Mouse (Mus musculus): Measurements from ENCODE around the gene Cul9. TPM values are rescaled to one million over a fixed set of nuclear protein-coding genes. Genes with fewer than 3 reads are reported as not detected.

Gene Cul9
- total RNA-seq (2014; rRNA removed) (31.9 and 44.4 TPM in 2 replicates), polyA plus RNA-seq (2015; fragmentation: Nextera tagmentation; extraction: Ambion mirVana) (9.7 and 13.7 TPM in 2 replicates)

DNA sequence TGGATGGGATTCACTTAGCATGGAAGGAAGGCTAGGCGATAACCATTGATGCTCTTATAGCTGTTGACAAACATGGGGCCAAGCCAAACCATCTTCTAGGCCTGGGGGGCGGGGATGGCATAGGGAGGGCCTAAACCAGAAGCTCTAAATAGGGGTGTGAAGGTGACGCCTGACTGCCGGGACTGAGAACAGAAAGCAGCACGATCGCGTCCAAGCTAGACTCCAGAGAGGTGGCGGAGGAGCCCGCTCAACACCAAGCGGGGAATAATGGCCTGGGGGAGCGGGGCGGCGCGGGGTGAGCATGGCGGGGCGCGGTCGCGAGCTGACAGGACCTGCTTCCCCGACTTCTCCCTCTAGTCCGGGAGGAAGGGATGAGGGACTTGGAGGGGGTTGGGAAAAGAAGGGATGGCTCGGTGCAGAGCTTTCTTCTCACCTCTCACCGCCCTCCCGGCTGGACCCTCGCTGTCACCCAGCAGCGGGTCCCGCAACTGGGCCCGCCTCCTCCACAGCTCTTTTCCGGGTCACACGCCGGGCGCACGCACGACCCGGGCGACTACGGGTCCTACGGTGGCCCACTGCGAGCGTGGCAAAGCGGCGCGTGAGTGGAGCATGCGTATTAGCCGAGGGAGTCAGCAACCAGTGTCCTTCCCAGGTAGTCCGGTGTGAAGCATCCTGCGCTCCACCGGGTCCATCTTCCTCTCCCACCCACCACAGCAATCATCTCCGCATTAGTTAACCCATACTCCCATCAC, at the start of gene Cul9:
Gene Cul9 (minus strand): TSS at position 576 of the 752 bp plus-strand sequence.
- 2% methylated on average over 49 of the region's 49 CpGs for WGBS
- ATAC-seq, result peak; percentile 96
- no peak for TF ChIP-seq CTCF (IDR thresholded peaks at IDR 0.05; ENCODE audit: low read depth)
- no peaks in the 10 kb centered on the region for H3K9me3 ChIP-seq (ENCODE audit: low read length)
- peaks cover 42% of the 10 kb centered on the region for H3K36me3 ChIP-seq (ENCODE audit: insufficient read depth)
- no peaks in the 10 kb centered on the region; the same call in 1 of the 2 replicates for H3K4me1 ChIP-seq (ENCODE audit: insufficient read depth)
- peak within 1 kb of the TSS; percentile 90 for H3K9ac ChIP-seq
- 0 out of 2 replicates have a peak within 1 kb of the TSS, but pooled peaks have one; percentile 57 for H3K27ac ChIP-seq (ENCODE audit: low read depth, low read length)
- no peaks in the 10 kb centered on the region for H3K27me3 ChIP-seq (ENCODE audit: insufficient read depth, low read length)
- DNase-seq, result peak; percentile 89
- H3K4me2 ChIP-seq (ENCODE audit: low read depth), result peak within 1 kb of the TSS; percentile 73
- H3K4me3 ChIP-seq (ENCODE audit: low read depth, low read length), result peak within 1 kb of the TSS; percentile 57

DNA sequence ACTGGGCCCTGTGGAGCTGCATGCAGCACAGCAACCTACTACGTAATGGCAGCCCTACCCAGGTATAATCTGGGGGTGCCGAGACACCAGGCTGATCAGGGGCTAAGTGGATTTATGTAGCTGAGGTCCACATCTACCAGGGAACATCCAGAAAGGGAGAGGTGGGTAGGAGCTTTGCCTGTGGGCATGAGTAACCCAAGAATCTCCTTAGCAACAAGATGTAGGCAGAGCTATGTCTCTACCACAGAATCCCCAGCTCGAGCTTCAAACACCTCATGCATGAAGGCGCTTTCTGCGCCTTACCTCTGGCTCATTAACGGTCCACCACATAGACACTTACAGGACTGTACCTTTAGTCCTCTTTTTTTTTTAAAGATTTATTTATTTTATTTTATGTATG, 49.1 kb upstream of the Cul9 start:
- no peak overlapping the region for H3K27ac ChIP-seq (ENCODE audit: low read depth, low read length)

DNA sequence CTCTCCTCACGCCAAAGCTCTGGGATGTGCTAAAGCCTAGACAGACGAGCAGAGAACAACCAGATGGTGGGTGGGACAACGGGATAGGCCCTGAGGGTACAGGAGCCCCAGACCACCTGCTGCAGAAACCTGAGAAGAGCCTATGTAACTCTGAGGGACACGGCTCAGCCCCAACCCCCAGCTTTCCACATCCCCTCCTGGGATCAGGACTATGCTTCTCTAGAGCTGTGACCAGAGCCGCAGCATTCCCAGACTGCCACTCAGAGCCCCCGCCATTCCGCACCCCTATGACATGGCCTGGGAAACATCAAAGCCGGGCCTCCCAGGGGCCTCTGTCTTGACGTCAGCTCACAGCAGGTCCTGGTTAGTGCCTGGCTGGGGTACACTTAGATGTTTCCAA, 48.4 kb upstream of the Cul9 start:
- no peak for ATAC-seq
- Histone ChIP-seq H3K9me3 (ENCODE audit: low read length) (no peaks in the 10 kb centered on the region), H3K4me2 (ENCODE audit: low read depth) (no peak overlapping the region), H3K27me3 (ENCODE audit: insufficient read depth, low read length) (no peaks in the 10 kb centered on the region), H3K27ac (ENCODE audit: low read depth, low read length) (no peak overlapping the region), H3K36me3 (ENCODE audit: insufficient read depth) (peaks cover 12% of the 10 kb centered on the region; the same call in 1 of the 2 replicates), H3K4me1 (ENCODE audit: insufficient read depth) (no peaks in the 10 kb centered on the region), H3K4me3 (ENCODE audit: low read depth, low read length) (no peak overlapping the region), H3K9ac (no peak overlapping the region)
- no peak for DNase-seq
- WGBS, result 53% methylated on average over 9 of the region's 9 CpGs
- no peak for TF ChIP-seq CTCF (IDR thresholded peaks at IDR 0.05; ENCODE audit: low read depth)

More for the DNA sequence above, 49.1 kb upstream of the Cul9 start:
- 82% methylated on average over 6 of the region's 6 CpGs for WGBS
- DNase-seq, result no peak
- no peak for TF ChIP-seq CTCF (IDR thresholded peaks at IDR 0.05; ENCODE audit: low read depth)
- Histone ChIP-seq H3K4me2 (ENCODE audit: low read depth) (no peak overlapping the region), H3K36me3 (ENCODE audit: insufficient read depth) (peaks cover 4% of the 10 kb centered on the region; the same call in 1 of the 2 replicates), H3K4me3 (ENCODE audit: low read depth, low read length) (no peak overlapping the region), H3K9ac (no peak overlapping the region), H3K9me3 (ENCODE audit: low read length) (no peaks in the 10 kb centered on the region), H3K27me3 (ENCODE audit: insufficient read depth, low read length) (no peaks in the 10 kb centered on the region), H3K4me1 (ENCODE audit: insufficient read depth) (no peaks in the 10 kb centered on the region)
- ATAC-seq, result no peak

DNA sequence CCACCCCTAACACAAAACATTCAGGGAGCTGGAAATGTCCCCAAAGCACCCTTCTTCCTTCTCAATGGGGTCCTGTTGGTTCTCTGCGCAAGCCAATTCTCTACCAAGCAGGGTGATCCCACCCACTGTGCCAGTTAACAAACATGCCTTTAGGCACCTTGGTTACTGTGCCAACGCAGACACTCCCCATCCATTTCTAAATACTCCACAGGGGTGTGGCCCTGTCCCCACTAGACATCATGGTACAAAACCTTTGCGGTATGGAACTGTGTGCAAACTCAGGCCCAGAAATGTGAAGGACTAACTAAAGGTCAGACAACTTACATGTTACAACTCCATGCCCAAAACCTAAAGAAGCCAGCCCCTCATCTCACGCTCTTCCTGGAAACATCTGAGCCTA, 46.9 kb upstream of the Cul9 start:
- no peak for TF ChIP-seq CTCF (IDR thresholded peaks at IDR 0.05; ENCODE audit: low read depth)
- Histone ChIP-seq H3K9ac (no peak overlapping the region), H3K27ac (ENCODE audit: low read depth, low read length) (no peak overlapping the region)

DNA sequence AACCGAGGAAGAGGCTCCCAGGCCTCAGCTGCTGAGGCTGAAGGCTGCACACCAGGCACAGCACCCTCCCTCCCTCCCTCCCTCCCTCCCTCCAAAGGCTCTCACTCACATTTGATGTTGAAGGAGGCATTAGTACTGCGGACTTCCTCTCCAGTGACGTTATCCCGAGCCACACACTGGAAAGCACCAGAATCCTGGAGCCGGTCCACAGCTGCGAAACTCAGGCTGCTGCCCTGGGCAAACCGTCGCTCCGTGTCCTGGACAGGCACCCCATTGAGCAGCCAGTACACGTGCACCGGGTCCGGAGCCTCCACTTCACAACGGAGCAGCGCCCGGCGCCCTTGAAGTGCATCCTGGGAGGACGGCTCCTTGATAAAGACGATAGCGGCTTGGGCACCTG, 45.2 kb upstream of the Cul9 start:
- DNase-seq (no peak), ATAC-seq (peak; percentile 38; the same call in 1 of the 2 replicates)
- Histone ChIP-seq H3K4me1 (ENCODE audit: insufficient read depth) (no peaks in the 10 kb centered on the region), H3K4me3 (ENCODE audit: low read depth, low read length) (no peak overlapping the region), H3K27ac (ENCODE audit: low read depth, low read length) (no peak overlapping the region), H3K36me3 (ENCODE audit: insufficient read depth) (peaks cover 31% of the 10 kb centered on the region; the same call in 1 of the 2 replicates), H3K4me2 (ENCODE audit: low read depth) (no peak overlapping the region), H3K9ac (no peak overlapping the region), H3K27me3 (ENCODE audit: insufficient read depth, low read length) (no peaks in the 10 kb centered on the region), H3K9me3 (ENCODE audit: low read length) (no peaks in the 10 kb centered on the region)
- no peak for TF ChIP-seq CTCF (IDR thresholded peaks at IDR 0.05; ENCODE audit: low read depth)
- WGBS, result 78% methylated on average over 19 of the region's 19 CpGs

More for the DNA sequence above, 46.9 kb upstream of the Cul9 start:
- peaks cover 19% of the 10 kb centered on the region; the same call in 1 of the 2 replicates for H3K36me3 ChIP-seq (ENCODE audit: insufficient read depth)
- no peak overlapping the region for H3K4me3 ChIP-seq (ENCODE audit: low read depth, low read length)
- DNase-seq, result no peak
- no peak overlapping the region for H3K4me2 ChIP-seq (ENCODE audit: low read depth)
- WGBS, result 86% methylated on average over 4 of the region's 4 CpGs
- no peak for ATAC-seq
- H3K4me1 ChIP-seq (ENCODE audit: insufficient read depth), result no peaks in the 10 kb centered on the region
- H3K9me3 ChIP-seq (ENCODE audit: low read length), result no peaks in the 10 kb centered on the region
- no peaks in the 10 kb centered on the region for H3K27me3 ChIP-seq (ENCODE audit: insufficient read depth, low read length)

DNA sequence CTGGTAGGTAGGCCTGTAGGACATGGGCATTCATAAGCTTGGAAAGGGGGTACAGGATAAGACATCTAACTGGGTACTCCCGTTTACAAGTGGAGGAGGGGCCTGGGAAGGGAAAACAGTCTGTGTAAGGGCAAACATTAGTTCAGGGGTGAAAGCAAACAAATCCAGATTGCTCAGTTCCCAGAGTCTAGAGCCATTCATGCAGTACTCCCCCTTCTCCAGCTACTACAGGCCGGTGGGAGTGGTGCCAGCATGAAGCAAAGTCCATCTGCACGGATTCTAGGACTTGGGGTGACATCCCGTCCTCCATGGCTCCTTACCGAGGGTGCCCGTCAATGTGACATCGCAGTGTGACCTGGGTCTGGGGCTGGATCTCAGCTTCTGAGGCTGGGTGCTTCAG, 44.3 kb upstream of the Cul9 start:
- Histone ChIP-seq H3K4me1 (ENCODE audit: insufficient read depth) (no peaks in the 10 kb centered on the region), H3K9me3 (ENCODE audit: low read length) (no peaks in the 10 kb centered on the region), H3K4me3 (ENCODE audit: low read depth, low read length) (no peak overlapping the region), H3K27ac (ENCODE audit: low read depth, low read length) (no peak overlapping the region), H3K4me2 (ENCODE audit: low read depth) (no peak overlapping the region), H3K9ac (no peak overlapping the region), H3K36me3 (ENCODE audit: insufficient read depth) (peaks cover 31% of the 10 kb centered on the region; the same call in 1 of the 2 replicates), H3K27me3 (ENCODE audit: insufficient read depth, low read length) (no peaks in the 10 kb centered on the region)
- TF ChIP-seq CTCF (IDR thresholded peaks at IDR 0.05; ENCODE audit: low read depth), result no peak
- DNase-seq (no peak), ATAC-seq (no peak)
- 86% methylated on average over 7 of the region's 7 CpGs for WGBS

DNA sequence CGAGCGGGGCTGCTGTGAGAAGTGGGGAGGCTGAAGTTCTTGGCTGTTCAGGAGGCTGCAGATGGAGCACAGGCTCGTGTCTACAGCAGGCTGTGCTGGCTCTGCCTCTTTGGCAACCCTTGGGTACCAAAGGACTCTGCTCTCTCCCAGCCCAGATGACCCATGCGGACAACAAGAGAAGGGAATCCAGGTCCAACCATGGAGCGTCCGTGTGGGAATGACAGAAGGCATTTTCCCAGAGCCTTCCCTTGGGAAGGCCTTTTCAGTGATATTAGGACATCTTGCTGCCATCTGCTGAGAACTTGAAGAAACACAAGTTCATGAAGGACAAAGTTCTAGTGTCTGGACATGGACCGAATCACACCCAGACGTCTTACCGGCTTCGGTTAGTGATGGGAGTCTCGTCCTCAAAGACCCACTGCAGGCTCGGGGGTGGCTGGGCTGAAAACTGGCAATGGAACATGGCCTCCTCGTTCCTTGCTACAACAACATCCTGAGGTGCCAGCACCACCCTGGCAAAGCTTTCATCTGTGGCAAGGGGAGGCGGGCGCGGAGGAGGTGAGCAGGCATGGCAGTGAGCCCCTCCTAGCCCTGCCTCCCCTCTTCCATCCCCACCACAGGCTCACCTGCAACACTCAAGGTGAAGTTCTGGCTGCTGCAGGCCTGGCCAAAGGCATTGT, 43.6 kb upstream of the Cul9 start:
- ATAC-seq (no peak), DNase-seq (no peak)
- TF ChIP-seq CTCF (IDR thresholded peaks at IDR 0.05; ENCODE audit: low read depth), result no peak
- H3K27ac ChIP-seq (ENCODE audit: low read depth, low read length), result no peak overlapping the region
- H3K4me3 ChIP-seq (ENCODE audit: low read depth, low read length), result no peak overlapping the region
- H3K9ac ChIP-seq, result no peak overlapping the region
- H3K4me1 ChIP-seq (ENCODE audit: insufficient read depth), result no peaks in the 10 kb centered on the region
- WGBS, result 90% methylated on average over 16 of the region's 16 CpGs
- no peaks in the 10 kb centered on the region for H3K9me3 ChIP-seq (ENCODE audit: low read length)
- H3K36me3 ChIP-seq (ENCODE audit: insufficient read depth), result peaks cover 31% of the 10 kb centered on the region; the same call in 1 of the 2 replicates
- H3K27me3 ChIP-seq (ENCODE audit: insufficient read depth, low read length), result no peaks in the 10 kb centered on the region
- no peak overlapping the region for H3K4me2 ChIP-seq (ENCODE audit: low read depth)
